Mouse (Mus musculus) layer of hippocampus, postnatal 36 days (tissue): ENCODE data around the gene Rmi1. TPM values are rescaled to one million over a fixed set of nuclear protein-coding genes. Genes with fewer than 3 reads are reported as not detected.
"Not testable (repeated sequence)": the region's sequence is repeated elsewhere in the genome, so short reads cannot be mapped to it uniquely, and the experiment has no call there.

Experiments
- DNase-seq, 2 experiments: peaks; one replicate each; pipeline ENCODE4 v3.0.0; 2022
- total RNA-seq, 2 experiments: library from RNA; stranded (reverse); gene quantifications; 2 replicates each; pipeline ENCODE4 v1.2.3; 2021

The Rmi1 gene
- total RNA-seq: 10 to 100 TPM; 17.7 to 19.5 TPM

GRCm38 (mm10) chr13:58402003-58402743 is at the start of gene Rmi1:
Gene Rmi1 (plus strand): TSS chr13:58402248.
- peak; percentile 98 for DNase-seq

DNA sequence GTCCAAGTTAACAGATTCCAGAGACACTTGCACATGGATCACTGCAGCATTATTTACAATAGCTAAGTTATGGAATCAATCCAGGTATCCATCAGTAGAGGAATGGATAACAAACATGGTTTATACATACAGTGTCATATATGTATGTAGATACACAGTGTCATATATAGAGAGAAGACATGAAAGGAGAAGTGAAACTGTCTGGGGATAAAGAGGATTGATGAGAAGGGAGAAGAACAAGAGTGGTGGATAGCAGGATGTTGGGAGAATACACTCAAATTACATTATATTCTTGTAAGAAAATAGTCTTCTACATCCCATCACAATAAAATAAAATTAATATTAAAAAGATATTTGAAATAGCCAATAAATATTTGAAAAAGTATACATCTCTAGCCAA is 49.1 kb upstream of the Rmi1 start:
- no peak for DNase-seq

DNA sequence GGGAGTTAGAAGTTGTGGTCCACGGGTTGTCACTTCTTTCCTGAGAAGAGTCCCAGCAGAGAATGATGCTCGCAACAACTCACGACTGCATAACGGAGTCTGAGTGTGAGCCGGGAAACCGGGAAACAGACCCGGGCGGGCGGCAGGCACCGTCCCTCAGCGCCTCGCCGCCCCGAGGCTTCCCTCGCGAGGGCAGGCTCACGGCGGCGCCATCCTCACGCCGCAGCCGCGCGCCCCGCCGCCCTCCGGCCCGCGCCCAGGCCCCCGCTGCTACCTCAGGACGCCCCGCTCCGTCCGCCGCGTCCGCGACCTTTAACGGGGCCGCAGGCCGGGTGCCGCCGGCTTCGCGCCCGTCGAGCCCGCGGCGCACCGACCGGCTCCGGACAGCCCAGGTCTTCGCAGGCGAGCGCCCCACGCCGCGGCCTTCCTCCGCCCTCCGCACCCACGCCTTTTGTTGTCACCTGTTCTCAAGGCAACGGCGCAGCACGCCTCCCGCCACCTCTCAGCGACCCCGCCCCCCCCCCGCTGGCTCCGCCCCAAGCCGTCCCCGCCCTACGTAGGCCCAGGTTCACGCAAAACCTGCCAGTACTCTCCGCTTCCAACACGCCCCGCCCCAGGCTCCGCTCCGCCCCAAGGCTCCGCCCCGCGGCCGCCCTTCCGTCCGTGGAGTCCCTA is 43.3 kb upstream of the Rmi1 start, which contains the start of gene Kif27:
Kif27 (minus strand) TSS at position 494 of the 675 bp plus-strand sequence.
- DNase-seq: peak; percentile 48 to 50

DNA sequence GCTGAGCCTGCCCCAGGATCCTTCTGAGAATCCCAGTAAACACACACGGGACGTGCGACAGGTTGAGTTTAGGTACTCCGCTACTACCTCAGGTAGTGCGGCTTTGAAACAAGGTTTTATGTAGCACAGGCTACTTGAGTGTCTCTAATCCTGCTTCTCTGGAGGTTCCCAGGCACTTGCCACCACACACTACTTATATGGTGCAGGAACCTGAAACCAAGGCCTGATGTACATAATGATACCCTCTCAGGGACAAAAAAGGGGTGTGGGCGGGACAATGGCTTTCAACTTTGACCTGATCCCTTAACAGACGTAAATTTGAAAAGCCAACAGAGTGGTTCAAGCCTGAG is 42.8 kb upstream of the Rmi1 start:
- no peak for DNase-seq

- DNase-seq: no peak
Observed at GRCm38 (mm10) chr13:58364353-58365175, 37.5 kb upstream of the Rmi1 start.

DNA sequence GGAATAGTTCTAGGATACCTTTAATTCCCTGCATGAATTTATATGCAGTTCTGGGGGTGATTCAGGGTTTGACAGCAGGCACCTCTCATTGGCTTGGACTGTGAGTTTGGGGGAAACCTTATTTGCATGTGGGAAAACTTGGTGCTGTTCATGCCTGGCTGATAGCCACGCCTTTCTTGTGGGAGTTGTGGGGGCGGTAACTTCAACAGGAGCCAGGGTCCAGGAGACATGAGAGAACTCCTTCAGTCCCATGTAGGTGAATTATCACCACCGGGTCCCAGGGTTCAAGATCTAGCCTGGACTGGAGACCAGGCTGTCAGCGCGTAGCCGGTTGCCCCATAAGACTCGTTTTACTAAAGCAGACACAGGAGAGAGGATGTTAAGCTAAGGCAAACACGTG is 36.9 kb upstream of the Rmi1 start:
- not testable (repeated sequence) for DNase-seq

DNA sequence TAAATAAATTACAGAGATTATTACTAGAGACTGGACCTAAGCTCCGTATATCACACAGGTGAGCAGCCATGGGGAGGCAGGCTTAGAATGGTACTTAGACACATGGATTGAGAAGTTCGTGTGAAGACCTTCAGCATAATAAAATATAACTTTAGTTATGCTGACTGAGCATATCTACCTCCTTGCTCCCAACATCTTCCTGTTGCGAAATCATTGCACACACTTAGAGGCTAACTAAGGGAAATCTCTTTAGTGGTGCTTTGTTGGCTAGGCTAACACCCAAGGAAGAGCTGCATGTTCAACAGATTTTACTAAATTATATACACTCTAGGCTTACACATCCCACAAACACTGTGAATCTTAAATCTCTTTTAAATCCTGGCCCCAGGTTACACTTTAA is 35.7 kb upstream of the Rmi1 start:
- DNase-seq: no peak

GRCm38 (mm10) chr13:58367641-58368040 is 34.4 kb upstream of the Rmi1 start:
- DNase-seq: no peak

GRCm38 (mm10) chr13:58368835-58369234 is 33.2 kb upstream of the Rmi1 start:
- no peak for DNase-seq

GRCm38 (mm10) chr13:58372278-58373152 is 29.5 kb upstream of the Rmi1 start:
- no peak for DNase-seq

DNA sequence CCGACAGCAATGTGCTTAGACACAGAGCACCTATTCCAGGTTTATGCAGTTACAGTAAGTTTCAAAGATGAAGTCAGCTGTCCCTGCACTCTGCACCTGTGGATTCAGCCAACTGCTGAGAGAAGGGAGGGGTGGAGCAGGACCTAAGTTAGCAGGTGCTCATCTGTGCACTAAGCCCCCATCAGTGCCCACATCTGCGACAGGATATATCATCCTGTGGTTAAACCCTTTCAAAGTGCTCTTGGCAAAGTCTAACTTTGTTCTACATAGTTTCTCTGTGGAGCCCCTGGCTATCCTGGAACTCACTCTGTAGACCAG is 28.9 kb upstream of the Rmi1 start:
- no peak for DNase-seq

GRCm38 (mm10) chr13:58384371-58384770 is 17.7 kb upstream of the Rmi1 start:
- DNase-seq: no peak

DNA sequence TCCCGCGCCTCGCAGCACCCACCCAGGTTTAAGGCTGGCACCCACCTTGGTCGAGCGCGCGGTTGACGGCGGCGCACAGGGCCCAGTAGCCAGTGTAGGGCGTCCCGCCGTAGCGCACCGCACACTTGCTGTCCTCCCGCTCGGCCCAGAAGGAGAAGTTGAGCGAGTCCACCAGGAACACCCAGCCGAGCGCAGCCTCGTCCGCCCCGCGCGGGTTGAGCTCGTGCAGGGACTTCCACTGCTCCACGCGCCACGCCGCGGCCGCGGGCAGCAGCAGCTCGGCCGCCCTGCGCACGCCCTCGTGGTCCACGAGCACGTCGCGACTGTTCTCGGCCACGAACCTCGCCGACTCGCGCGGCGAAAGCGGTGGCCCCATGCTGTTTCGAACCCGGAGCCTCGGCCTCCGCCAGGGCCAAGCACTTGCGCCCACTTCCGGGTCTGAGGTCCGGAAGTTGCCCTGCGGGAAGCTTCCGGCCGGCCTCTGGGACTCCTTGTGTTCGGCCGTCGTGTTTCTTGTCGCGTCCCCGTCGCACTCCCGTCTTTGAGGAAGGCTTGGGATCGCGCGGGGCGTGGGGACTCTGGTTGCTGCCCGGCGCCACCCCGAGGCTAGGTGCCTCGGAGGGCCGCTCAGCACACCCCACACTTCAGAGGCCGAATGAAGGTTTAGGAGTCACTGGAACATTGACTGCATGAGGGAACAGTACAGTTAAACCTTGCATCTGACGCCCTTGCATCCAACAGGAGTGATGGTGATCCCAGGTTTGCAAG is 17.1 kb upstream of the Rmi1 start, which contains the start of gene 2210016F16Rik:
2210016F16Rik (minus strand) TSS at position 447 of the 768 bp plus-strand sequence.
- peak; percentile 32 to 43 for DNase-seq

DNA sequence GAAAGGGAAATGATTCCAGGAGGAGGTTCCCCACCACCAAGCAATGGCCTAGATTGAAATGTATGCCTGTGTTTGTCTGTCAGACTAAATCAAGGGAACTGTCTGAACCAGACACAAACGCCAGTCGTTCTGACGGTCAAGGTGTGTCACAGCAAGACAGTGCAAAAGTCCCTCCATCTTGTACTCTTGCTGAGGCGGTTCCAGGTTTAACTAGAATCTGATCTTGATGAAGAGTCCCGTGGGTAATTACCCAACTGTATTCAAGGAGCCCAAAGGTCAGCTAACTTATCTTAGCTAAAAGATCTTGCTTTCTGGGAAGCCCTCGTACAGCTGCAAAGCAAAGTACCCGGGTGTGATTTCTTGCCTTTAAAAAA is 16.5 kb upstream of the Rmi1 start:
- no peak for DNase-seq

DNA sequence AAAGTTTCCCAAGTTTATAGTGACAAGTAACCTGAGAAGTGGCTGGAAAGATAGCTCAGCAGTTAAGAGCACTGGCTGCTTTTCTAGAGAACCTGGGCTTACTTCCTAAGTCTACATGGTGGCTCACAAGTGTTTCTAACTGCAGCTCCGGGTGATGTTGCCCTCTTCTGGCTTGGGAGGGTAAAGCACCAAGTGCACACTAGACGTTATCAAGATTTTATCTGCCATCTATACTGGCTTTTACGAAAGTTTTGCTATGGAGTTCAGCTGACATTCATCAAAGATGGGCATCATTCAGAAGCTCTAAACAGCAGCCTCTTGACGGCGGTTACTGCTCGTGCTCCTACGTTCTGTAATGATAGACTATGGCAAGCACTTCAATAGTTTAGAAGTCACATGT is 14.1 kb upstream of the Rmi1 start:
- DNase-seq: peak; percentile 45 to 69

GRCm38 (mm10) chr13:58388379-58388778 is 13.7 kb upstream of the Rmi1 start:
- DNase-seq: no peak

GRCm38 (mm10) chr13:58389324-58389951 is 12.6 kb upstream of the Rmi1 start:
- DNase-seq: no peak

GRCm38 (mm10) chr13:58394392-58394791 is 7.7 kb upstream of the Rmi1 start:
- not testable (repeated sequence) for DNase-seq

- DNase-seq: no peak
Observed at GRCm38 (mm10) chr13:58397651-58398050, 4.4 kb upstream of the Rmi1 start.

GRCm38 (mm10) chr13:58400576-58400975 is 1.5 kb upstream of the Rmi1 start:
- DNase-seq: no peak
